Mouse (Mus musculus) MEL (cell line): Measurements from ENCODE around the gene Cyfip2. TPM values are rescaled to one million over a fixed set of nuclear protein-coding genes. Genes with fewer than 3 reads are reported as not detected.
A peak's percentile ranks its signal among the peaks of the same experiment; 100 is the strongest.

Experiments
- DNase-seq: peaks from one replicate; pipeline ENCODE4 v3.0.0; 2011; ENCODE audit warnings: low read depth, low spot score
- H3K27ac ChIP-seq: 2 replicates; pipeline ENCODE4 v1.5.1; 2012; ENCODE audit warnings: low read depth, mild to moderate bottlenecking, control low read depth, low read length, moderate library complexity; ENCODE audit not compliant: control insufficient read depth
- H3K27me3 ChIP-seq, 2 experiments: fragments of 150-350 bp in 1 of 2; sonication (generic) in 1 of 2; 2 replicates each; pipeline ENCODE4 v1.6.1; 2012; ENCODE audit warnings: low read length in 2 of 2, mild to moderate bottlenecking in 2 of 2, improper control_type of control experiment in 1 of 2, moderate library complexity in 1 of 2; ENCODE audit not compliant: insufficient read depth in 2 of 2, control insufficient read depth in 1 of 2
- H3K36me3 ChIP-seq, 2 experiments: 2 replicates each; pipeline ENCODE4 v1.6.1; 2012 to 2014; ENCODE audit warnings: low read length in 2 of 2, improper control_type of control experiment in 1 of 2, inconsistent platforms in 1 of 2, mild to moderate bottlenecking in 1 of 2; ENCODE audit not compliant: insufficient read depth in 2 of 2, control insufficient read depth in 1 of 2
- H3K4me1 ChIP-seq, 2 experiments: fragments of 150-350 bp in 1 of 2; sonication (generic) in 1 of 2; 2 replicates each; pipeline ENCODE4 v1.6.1; 2012; ENCODE audit warnings: low read length in 2 of 2, improper control_type of control experiment in 1 of 2, mild to moderate bottlenecking in 1 of 2; ENCODE audit not compliant: insufficient read depth in 2 of 2, control insufficient read depth in 1 of 2
- H3K4me3 ChIP-seq, 2 experiments: fragments of 150-350 bp in 1 of 2; sonication (generic) in 1 of 2; 2 replicates each; pipeline ENCODE4 v1.5.1; 2012; ENCODE audit warnings: low read depth in 2 of 2, low read length in 2 of 2, mild to moderate bottlenecking in 2 of 2, moderate library complexity in 2 of 2, control low read depth in 1 of 2, improper control_type of control experiment in 1 of 2; ENCODE audit not compliant: control insufficient read depth in 1 of 2, insufficient read depth in 1 of 2
- H3K79me2 ChIP-seq: 2 replicates; pipeline ENCODE4 v1.6.1; 2012; ENCODE audit warnings: mild to moderate bottlenecking, low read length, moderate library complexity; ENCODE audit not compliant: control insufficient read depth, poor library complexity, insufficient read depth
- H3K9ac ChIP-seq: 2 replicates; pipeline ENCODE4 v1.6.1; 2012; ENCODE audit warnings: low read depth, mild to moderate bottlenecking, control low read depth, low read length, moderate library complexity; ENCODE audit not compliant: control insufficient read depth, poor library complexity, severe bottlenecking
- H3K9me3 ChIP-seq: fragments of 150-350 bp; sonication (generic); replicated peaks from 2 replicates; pipeline ENCODE4 v1.6.1; 2012; ENCODE audit warnings: mild to moderate bottlenecking, low read length, improper control_type of control experiment, moderate library complexity; ENCODE audit not compliant: insufficient read depth
- BHLHE40 ChIP-seq: IDR thresholded peaks from 2 replicates; pipeline ENCODE4 v1.6.1; 2012; ENCODE audit warnings: low read depth, mild to moderate bottlenecking, inconsistent platforms, low read length, improper control_type of control experiment, borderline replicate concordance
- CTCF ChIP-seq, 3 experiments: IDR thresholded peaks in 2 of 3; conservative IDR thresholded peaks in 1 of 3; 2 replicates each; pipeline ENCODE4 v1.5.1; 2011 to 2012; ENCODE audit warnings: low read length in 3 of 3, low read depth in 2 of 3, mild to moderate bottlenecking in 2 of 3, improper control_type of control experiment in 1 of 3, inconsistent platforms in 1 of 3, mixed read lengths in 1 of 3, moderate library complexity in 1 of 3; ENCODE audit not compliant: control insufficient read depth in 1 of 3, insufficient read depth in 1 of 3, poor library complexity in 1 of 3, severe bottlenecking in 1 of 3
- GABPA ChIP-seq: IDR thresholded peaks from 2 replicates; pipeline ENCODE4 v1.6.1; 2012; ENCODE audit warnings: low read depth, mild to moderate bottlenecking, inconsistent platforms, low read length, improper control_type of control experiment, moderate library complexity
- GATA1 ChIP-seq: IDR thresholded peaks from 2 replicates; pipeline ENCODE4 v1.6.1; 2011; ENCODE audit warnings: low read depth, low read length, improper control_type of control experiment
- MAFK ChIP-seq: IDR thresholded peaks from 2 replicates; pipeline ENCODE4 v1.6.1; 2011; ENCODE audit warnings: low read depth, mild to moderate bottlenecking, low read length, improper control_type of control experiment, borderline replicate concordance
- MAX ChIP-seq: IDR thresholded peaks from 2 replicates; pipeline ENCODE4 v1.6.1; 2011; ENCODE audit warnings: low read length, improper control_type of control experiment
- MAZ ChIP-seq: IDR thresholded peaks from 2 replicates; pipeline ENCODE4 v1.6.1; 2012; ENCODE audit warnings: low read depth, mild to moderate bottlenecking, inconsistent platforms, low read length, improper control_type of control experiment
- MEF2A ChIP-seq: IDR thresholded peaks from 2 replicates; pipeline ENCODE4 v1.6.1; 2014; ENCODE audit warnings: low read depth, mild to moderate bottlenecking, inconsistent platforms, low read length, improper control_type of control experiment; ENCODE audit not compliant: poor library complexity, insufficient replicate concordance, severe bottlenecking; ENCODE audit errors: extremely low read depth
- MXI1 ChIP-seq: IDR thresholded peaks from 2 replicates; pipeline ENCODE4 v1.6.1; 2011; ENCODE audit warnings: mild to moderate bottlenecking, low read depth, low read length, improper control_type of control experiment
- MYB ChIP-seq: IDR thresholded peaks from 2 replicates; pipeline ENCODE4 v1.6.1; 2011; ENCODE audit warnings: mild to moderate bottlenecking, low read depth, low read length, improper control_type of control experiment
- MYC ChIP-seq: IDR thresholded peaks from 2 replicates; pipeline ENCODE4 v1.6.1; 2011; ENCODE audit warnings: low read depth, mild to moderate bottlenecking, low read length, improper control_type of control experiment, moderate library complexity
- NELFE ChIP-seq: IDR thresholded peaks from 2 replicates; pipeline ENCODE4 v1.6.1; 2011; ENCODE audit warnings: low read depth, low read length, improper control_type of control experiment
- NRF1 ChIP-seq: IDR thresholded peaks from 2 replicates; pipeline ENCODE4 v1.6.1; 2014; ENCODE audit warnings: low read depth, mild to moderate bottlenecking, inconsistent platforms, low read length, improper control_type of control experiment, moderate library complexity; ENCODE audit not compliant: poor library complexity, insufficient read depth, severe bottlenecking
- POLR2A ChIP-seq, 2 experiments: IDR thresholded peaks; 2 replicates each; pipeline ENCODE4 v1.6.1; 2011 to 2012; ENCODE audit warnings: low read length in 2 of 2, mild to moderate bottlenecking in 2 of 2, control low read depth in 1 of 2, improper control_type of control experiment in 1 of 2, low read depth in 1 of 2, moderate library complexity in 1 of 2; ENCODE audit not compliant: control insufficient read depth in 1 of 2, insufficient read depth in 1 of 2, poor library complexity in 1 of 2
- POLR2AphosphoS2 ChIP-seq: IDR thresholded peaks from 2 replicates; pipeline ENCODE4 v1.6.1; 2011; ENCODE audit warnings: low read length, improper control_type of control experiment
- POLR2AphosphoS5 ChIP-seq: IDR thresholded peaks from 2 replicates; pipeline ENCODE4 v1.6.1; 2012; ENCODE audit warnings: low read depth, borderline replicate concordance, mild to moderate bottlenecking, inconsistent platforms, low read length, moderate library complexity, mixed read lengths
- RAD21 ChIP-seq: IDR thresholded peaks from 2 replicates; pipeline ENCODE4 v1.6.1; 2011; ENCODE audit warnings: mild to moderate bottlenecking, low read depth, low read length, improper control_type of control experiment
- TAL1 ChIP-seq: IDR thresholded peaks from 2 replicates; pipeline ENCODE4 v1.6.1; 2012; ENCODE audit warnings: mild to moderate bottlenecking, inconsistent platforms, low read length, moderate library complexity, mixed read lengths
- TBP ChIP-seq: IDR thresholded peaks from 2 replicates; pipeline ENCODE4 v1.8.0; 2011; ENCODE audit warnings: low read depth, low read length, improper control_type of control experiment
- ZMIZ1 ChIP-seq: IDR thresholded peaks from 2 replicates; pipeline ENCODE4 v1.6.1; 2012; ENCODE audit warnings: low read depth, mild to moderate bottlenecking, inconsistent platforms, low read length, improper control_type of control experiment, moderate library complexity
- polyA plus RNA-seq, 2 experiments: library from polyadenylated mRNA; stranded (reverse) in 1 of 2; unstranded in 1 of 2; fragments of >175 nt in 1 of 2; fragments of >200 nt in 1 of 2; gene quantifications; 2 replicates each; pipeline versions ENCODE4 v1.2.1 to v1.2.4; 2012; ENCODE audit warnings: low replicate concordance in 2 of 2, low read depth in 1 of 2; ENCODE audit not compliant: insufficient read length in 2 of 2, insufficient read depth in 1 of 2, missing spikeins in 1 of 2
- total RNA-seq: library from RNA; depleted of rRNA; stranded (reverse); fragments of 300-350 nt; gene quantifications from 2 replicates; pipeline ENCODE4 v1.2.3, GENCODE M21; 2012

The Cyfip2 gene
- total and polyA plus RNA-seq, 3 experiments, result 9.9 to 31.8 (median 18.9) TPM

GRCm38 (mm10) chr11:46310647-46311063, 2.0 kb downstream of the Cyfip2 start:
- Histone ChIP-seq H3K36me3 (peaks cover 0 to 10% of the 10 kb centered on the region in 2 experiments; a peak in 2 of 4 replicates), H3K27ac (peak overlapping the region; percentile 14; the same call in 1 of the 2 replicates), H3K9ac (no peak overlapping the region; the same call in none of the 2 replicates), H3K27me3 (peaks cover 0 to 2% of the 10 kb centered on the region in 2 experiments; a peak in 1 of 4 replicates), H3K9me3 (no peaks in the 10 kb centered on the region), H3K4me3 (peak overlapping the region in 1 of 2 experiments; percentile 95; a peak in 3 of 4 replicates), H3K4me1 (peaks cover 0 to 22% of the 10 kb centered on the region in 2 experiments; a peak in 3 of 4 replicates), H3K79me2 (peaks cover 2% of the 10 kb centered on the region; the same call in 1 of the 2 replicates)
- TF ChIP-seq GATA1 (0 out of 2 replicates have a peak, but pooled peaks have one; percentile 26), BHLHE40 (no peak), POLR2AphosphoS5 (no peak)
- no peak for DNase-seq

- peaks cover 2% of the 10 kb centered on the region; the same call in 1 of the 2 replicates for H3K79me2 ChIP-seq
- peaks cover 0 to 22% of the 10 kb centered on the region in 2 experiments; a peak in 3 of 4 replicates for H3K4me1 ChIP-seq
- peak; percentile 59 for DNase-seq
- H3K36me3 ChIP-seq, result peaks cover 0 to 10% of the 10 kb centered on the region in 2 experiments; a peak in 2 of 4 replicates
- TF ChIP-seq ZMIZ1 (no peak), CTCF (IDR thresholded peaks at IDR 0.05 in 2 of 3, conservative IDR thresholded peaks at IDR 0.05 in 1 of 3; ENCODE audit: control insufficient read depth in 1 of 3, insufficient read depth in 1 of 3, low read depth in 2 of 3, low read length in 3 of 3, poor library complexity in 1 of 3, severe bottlenecking in 1 of 3) (no peak), MYB (no peak), POLR2AphosphoS2 (no peak), NRF1 (no peak), MAZ (no peak), TAL1 (no peak), MAFK (no peak), MXI1 (no peak), MAX (no peak), GABPA (no peak), MEF2A (no peak), MYC (no peak), NELFE (no peak), POLR2A (IDR thresholded peaks at IDR 0.05; ENCODE audit: control insufficient read depth in 1 of 2, insufficient read depth in 1 of 2, low read depth in 1 of 2, low read length in 2 of 2, poor library complexity in 1 of 2) (no peak), RAD21 (no peak), TBP (no peak)
- H3K9me3 ChIP-seq, result no peaks in the 10 kb centered on the region
- no peak overlapping the region; a peak in 1 of 4 replicates for H3K4me3 ChIP-seq
- H3K9ac ChIP-seq, result no peak overlapping the region
- peaks cover 0 to 2% of the 10 kb centered on the region in 2 experiments; a peak in 1 of 4 replicates for H3K27me3 ChIP-seq
- no peak overlapping the region for H3K27ac ChIP-seq
Observed at GRCm38 (mm10) chr11:46309808-46310555, 2.7 kb downstream of the Cyfip2 start.
